ENCODE assay signal across 20 mouse cellular contexts in genomic region chr14:32091124-32091523, GRCm38 (mm10). TPM values are rescaled to one million over a fixed set of nuclear protein-coding genes. Genes with fewer than 3 reads are reported as not detected.
DNase-seq lines count a peak whose midpoint lies in the region; ATAC-seq lines count a peak whose summit lies in the region.
"Had no signal": no experiment of that assay in that cellular context is flagged by ENCODE, and none has a peak within 500 bp of the region (broad histone marks: within the 10 kb centered on the region; RNA-seq: fewer than 3 reads in every experiment).

No protein-coding gene starts in this region.

- H3K36me3 ChIP-seq in heart, embryonic 12.5 days = peaks cover 38% of the 10 kb centered on the region
- H3K36me3 ChIP-seq in heart, embryonic 14.5 days (ENCODE audit: control insufficient read depth, insufficient read depth, low read length) = peaks cover 49% of the 10 kb centered on the region
- peaks cover 37% of the 10 kb centered on the region for H3K36me3 ChIP-seq in limb, embryonic 12.5 days

- intact Hi-C loops in left cerebral cortex, postnatal 25 days (cut with DNase I) = no loop called here

- H3K9me3 ChIP-seq in heart, embryonic 12.5 days (replicated peaks) = no peaks in the 10 kb centered on the region
- H3K9me3 ChIP-seq in heart, embryonic 14.5 days (ENCODE audit: control insufficient read depth, low read length) = no peaks in the 10 kb centered on the region
- H3K9me3 ChIP-seq in limb, embryonic 12.5 days = no peaks in the 10 kb centered on the region
- H3K9me3 ChIP-seq: intestine, embryonic 15.5 days; neural tube, embryonic 12.5 days had no signal

- H3K4me2 ChIP-seq in heart, embryonic 12.5 days = no peak overlapping the region
- no peak overlapping the region for H3K4me2 ChIP-seq in heart, embryonic 14.5 days (ENCODE audit: low read length)
- H3K4me2 ChIP-seq in limb, embryonic 12.5 days = no peak overlapping the region
- H3K4me2 ChIP-seq: intestine, embryonic 15.5 days; lung, embryonic 14.5 days; neural tube, embryonic 12.5 days had no signal

- WGBS in heart, embryonic 12.5 days = 70% methylated on average over 4 of the region's 4 CpGs
- 71% methylated on average over 4 of the region's 4 CpGs for WGBS in heart, embryonic 14.5 days
- 12% methylated on average over 4 of the region's 4 CpGs for WGBS in limb, embryonic 12.5 days

- H3K27ac ChIP-seq in heart, embryonic 12.5 days (ENCODE audit: poor library complexity, severe bottlenecking) = no peak overlapping the region
- 0 out of 4 replicates have a peak overlapping the region, but pooled peaks have one; percentile 16 to 39 for H3K27ac ChIP-seq in heart, embryonic 14.5 days (replicated peaks in 1 of 2; ENCODE audit: control insufficient read depth in 1 of 2, insufficient read depth in 1 of 2, low read depth in 2 of 2, low read length in 2 of 2)
- peak overlapping the region; percentile 45 for H3K27ac ChIP-seq in limb, embryonic 12.5 days
- H3K27ac ChIP-seq: intestine, embryonic 15.5 days; neural tube, embryonic 12.5 days had no signal

- peak; percentile 96 for DNase-seq in heart, adult 11 months
- DNase-seq in kidney, postnatal 10 days = peak; percentile 51
- DNase-seq in kidney, adult 8-10 months = no peak
- DNase-seq in left cerebral cortex, postnatal 25 days (ENCODE audit: low spot score in 2 of 2) = no peak
- DNase-seq in layer of hippocampus, postnatal 10 days (ENCODE audit: low spot score in 2 of 2) = no peak
- DNase-seq: cerebellum, adult 11 months; lung, embryonic 14.5 days; thymus, postnatal 36 days had no signal

- H3K27me3 ChIP-seq in heart, embryonic 12.5 days (replicated peaks) = no peaks in the 10 kb centered on the region
- no peaks in the 10 kb centered on the region for H3K27me3 ChIP-seq in heart, embryonic 14.5 days (ENCODE audit: control insufficient read depth, insufficient read depth, low read length)
- H3K27me3 ChIP-seq in limb, embryonic 12.5 days = no peaks in the 10 kb centered on the region
- H3K27me3 ChIP-seq: intestine, embryonic 15.5 days; neural tube, embryonic 12.5 days; Patski had no signal

- H3K4me3 ChIP-seq in heart, embryonic 12.5 days = no peak overlapping the region
- H3K4me3 ChIP-seq in heart, embryonic 14.5 days (ENCODE audit: control insufficient read depth in 1 of 2, insufficient read depth in 1 of 2, low read depth in 1 of 2, low read length in 2 of 2) = no peak overlapping the region
- H3K4me3 ChIP-seq in limb, embryonic 12.5 days (replicated peaks) = no peak overlapping the region
- H3K4me3 ChIP-seq: intestine, embryonic 15.5 days; neural tube, embryonic 12.5 days had no signal

- no peak overlapping the region for H3K9ac ChIP-seq in heart, embryonic 12.5 days
- H3K9ac ChIP-seq in heart, embryonic 14.5 days (ENCODE audit: low read length) = no peak overlapping the region
- H3K9ac ChIP-seq in limb, embryonic 12.5 days (replicated peaks) = no peak overlapping the region
- H3K9ac ChIP-seq: intestine, embryonic 15.5 days; lung, embryonic 14.5 days; neural tube, embryonic 12.5 days had no signal

- no peak for ATAC-seq in heart, embryonic 12.5 days (ENCODE audit: insufficient number of reproducible peaks, low FRiP score)
- peak; percentile 63; the same call in 1 of the 2 replicates for ATAC-seq in heart, embryonic 14.5 days (ENCODE audit: insufficient number of reproducible peaks, insufficient read depth, low FRiP score, low read depth)
- no peak for ATAC-seq in limb, embryonic 12.5 days (ENCODE audit: insufficient number of reproducible peaks, insufficient read depth, low FRiP score, low TSS enrichment, low read depth)
- ATAC-seq: intestine, embryonic 15.5 days; midbrain, embryonic 16.5 days; Patski had no signal

- H3K4me1 ChIP-seq in heart, embryonic 12.5 days (replicated peaks) = peaks cover 26% of the 10 kb centered on the region
- H3K4me1 ChIP-seq in heart, embryonic 14.5 days (ENCODE audit: control insufficient read depth in 2 of 2, insufficient read depth in 2 of 2, low read length in 2 of 2) = peaks cover 8 to 29% of the 10 kb centered on the region in 2 experiments
- peaks cover 19% of the 10 kb centered on the region for H3K4me1 ChIP-seq in limb, embryonic 12.5 days (replicated peaks)

RNA-seq across cellular contexts. Expression of gene Dph3, which starts 5.6 kb away (rescaled TPM):
- 71.7 and 74.5 TPM in 2 replicates for polyA plus RNA-seq in heart, embryonic 12.5 days (2016; fragmentation: Nextera tagmentation; extraction: Ambion mirVana)
- 93.4 and 96.0 TPM in 2 replicates for polyA plus RNA-seq in heart, embryonic 14.5 days (2014; fragmentation: Nextera tagmentation; extraction: Ambion mirVana)
- 76.7 and 78.6 TPM in 2 replicates for polyA plus RNA-seq in limb, embryonic 12.5 days (2016; fragmentation: Nextera tagmentation; extraction: Ambion mirVana)
- total RNA-seq in left cerebral cortex, postnatal 25 days (2021) = 10 to 100 TPM; 47.2 to 48.4 TPM
- 10 to 100 TPM; 33.7 to 38.4 TPM for total RNA-seq in layer of hippocampus, postnatal 10 days (2021)

RNA-seq across cellular contexts. Expression of gene Oxnad1, which starts 6.0 kb away (rescaled TPM):
- 37.9 and 40.2 TPM in 2 replicates for polyA plus RNA-seq in heart, embryonic 12.5 days (2016; fragmentation: Nextera tagmentation; extraction: Ambion mirVana)
- polyA plus RNA-seq in heart, embryonic 14.5 days (2014; fragmentation: Nextera tagmentation; extraction: Ambion mirVana) = 25.8 and 29.9 TPM in 2 replicates
- polyA plus RNA-seq in limb, embryonic 12.5 days (2016; fragmentation: Nextera tagmentation; extraction: Ambion mirVana) = 16.2 and 18.2 TPM in 2 replicates
- total RNA-seq in left cerebral cortex, postnatal 25 days (2021) = 10 to 100 TPM; 11.9 to 16.3 TPM
- 10 to 100 TPM; 19.0 to 20.3 TPM for total RNA-seq in layer of hippocampus, postnatal 10 days (2021)

RNA-seq across cellular contexts. Expression of gene Msmb, which starts 50.7 kb away (rescaled TPM):
- not detected in 2 replicates for polyA plus RNA-seq in heart, embryonic 12.5 days (2016; fragmentation: Nextera tagmentation; extraction: Ambion mirVana)
- 0.55 TPM in 1 of 2 replicates, not detected in the other for polyA plus RNA-seq in heart, embryonic 14.5 days (2014; fragmentation: Nextera tagmentation; extraction: Ambion mirVana)
- not detected in 2 replicates for polyA plus RNA-seq in limb, embryonic 12.5 days (2016; fragmentation: Nextera tagmentation; extraction: Ambion mirVana)
- not detected for total RNA-seq in left cerebral cortex, postnatal 25 days (2021)
- not detected for total RNA-seq in layer of hippocampus, postnatal 10 days (2021)
- total RNA-seq: megakaryocyte progenitor cell, adult 5-6 weeks had no signal
- polyA plus RNA-seq: gonadal fat pad, adult 2 months; intestine, embryonic 15.5 days; limb, embryonic 14.5 days; lung, embryonic 14.5 days; midbrain, embryonic 16.5 days; neural tube, embryonic 12.5 days; Patski; small intestine, adult 2 months; stomach, embryonic 16.5 days had no signal

Comparison
In these comparisons a context has a peak if more than half of its experiments do, and no peak if none do; other contexts are left out.
1. DNase-seq: peak in heart, adult 11 months (single experiment) and kidney, postnatal 10 days (single experiment); none in kidney, adult 8-10 months (0 of 2), left cerebral cortex, postnatal 25 days (0 of 2) and layer of hippocampus, postnatal 10 days (0 of 2).